Mouse (Mus musculus): Measurements from ENCODE around the gene Lgr5.

Lgr5 gene

DNA sequence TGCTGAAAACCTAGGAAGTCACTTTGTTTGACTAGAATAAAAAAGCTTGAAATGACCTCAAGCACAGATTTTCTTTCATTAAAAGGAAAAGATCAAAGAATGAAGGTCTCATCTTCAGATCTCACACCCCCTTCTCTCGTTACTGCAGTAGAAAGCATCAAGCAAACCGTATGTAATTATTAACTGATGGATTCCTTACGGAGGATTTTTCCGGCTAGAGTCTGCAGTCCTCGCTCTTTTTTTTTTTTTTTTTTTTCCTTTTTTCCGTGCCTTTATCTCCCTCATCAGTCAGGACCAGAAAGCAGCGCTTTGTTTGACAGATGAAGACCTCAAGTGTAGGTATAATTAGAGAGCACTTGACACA is 93.8 kb downstream of the Lgr5 start:
- no peak for DNase-seq

DNA sequence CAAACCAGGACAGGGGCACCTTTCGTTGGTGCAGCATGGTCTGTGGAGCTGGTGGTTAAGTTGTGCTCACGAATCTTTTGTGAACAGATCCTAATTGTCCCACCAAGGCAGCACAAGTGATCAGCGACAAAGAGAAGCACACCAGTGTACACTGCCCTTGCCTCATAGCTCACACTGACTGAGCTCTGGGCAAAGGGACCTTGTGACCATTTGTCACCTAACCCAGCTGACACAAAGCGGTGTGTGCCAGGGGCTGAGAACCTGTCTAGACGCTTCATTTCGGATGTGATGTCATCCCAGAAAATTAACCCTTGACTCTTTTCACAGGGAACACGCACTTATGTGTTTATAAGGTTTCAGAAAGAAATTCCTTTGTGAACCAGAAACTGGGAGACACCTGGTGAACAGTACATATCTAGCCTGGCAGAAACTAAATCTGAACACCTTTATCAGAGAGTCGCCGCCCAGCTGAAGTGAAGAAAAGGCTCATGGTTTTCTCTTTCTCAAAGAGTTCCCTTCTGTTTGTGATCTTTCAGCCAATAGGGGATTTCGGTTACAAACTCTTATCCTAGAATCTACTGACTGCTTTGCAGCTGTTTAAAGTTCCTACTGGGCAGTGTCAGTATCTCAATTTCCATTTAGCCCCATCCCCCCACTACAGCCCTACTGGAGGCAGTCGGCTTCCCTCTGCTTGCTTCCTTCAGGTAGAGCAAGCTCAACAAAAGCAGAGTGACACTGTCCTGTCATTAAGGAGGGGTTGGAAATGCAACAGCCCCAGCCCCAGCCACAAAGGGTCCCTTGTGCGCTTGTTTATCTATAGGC is 94.4 kb downstream of the Lgr5 start:
- no peak for DNase-seq

DNA sequence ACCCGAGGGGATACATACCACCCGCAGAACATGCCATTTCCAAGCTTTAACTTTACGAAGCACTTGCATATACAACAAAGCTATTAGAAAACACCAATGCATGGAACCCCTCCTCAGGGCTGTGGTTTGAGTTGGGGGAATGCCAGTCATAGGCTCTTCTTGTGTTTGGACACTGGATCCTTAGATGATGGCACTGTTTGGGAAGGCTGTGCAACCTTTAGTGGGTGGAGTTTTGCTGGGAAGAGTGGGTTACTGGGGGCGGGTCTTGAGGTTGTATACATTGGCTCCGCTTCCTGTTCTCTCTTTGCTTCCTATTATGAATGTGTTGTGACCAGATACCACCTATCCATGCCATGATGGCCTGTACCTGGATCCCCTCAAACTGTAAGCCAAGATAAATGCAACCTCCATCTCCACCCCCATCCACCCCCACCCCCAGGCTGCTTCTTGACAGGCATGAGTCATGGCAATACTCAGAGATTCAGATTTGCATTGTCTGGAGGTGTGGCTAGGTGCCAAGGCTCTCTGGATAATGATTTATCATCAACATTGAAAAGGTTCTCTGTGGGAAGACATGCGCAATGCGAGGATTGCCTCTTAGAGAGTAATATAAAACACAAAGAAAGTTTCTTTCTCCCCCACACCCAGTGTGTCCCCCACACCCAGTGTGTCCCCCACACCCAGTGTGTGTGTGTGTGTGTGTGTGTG is 95.6 kb downstream of the Lgr5 start:
- no peak for DNase-seq

DNA sequence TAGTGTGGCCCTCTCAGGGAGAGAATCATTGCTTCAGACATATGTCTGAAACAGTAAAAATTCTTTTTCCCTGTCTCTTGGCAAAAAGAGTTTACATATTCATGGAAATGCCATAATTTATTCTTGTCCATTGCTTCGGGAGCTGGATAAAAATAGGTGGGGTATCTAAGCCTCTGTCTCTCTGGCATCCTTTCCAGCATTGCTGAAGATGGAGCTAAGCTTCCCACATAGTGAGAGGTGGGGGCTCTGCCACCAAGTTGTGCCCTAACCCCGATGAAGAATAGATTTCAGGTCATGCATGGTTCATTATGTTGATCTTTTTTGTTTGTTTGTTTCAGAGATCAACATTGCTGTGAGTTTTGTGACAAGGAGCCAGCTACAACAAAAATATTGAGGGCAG is 102.0 kb downstream of the Lgr5 start:
- DNase-seq, result no peak

DNA sequence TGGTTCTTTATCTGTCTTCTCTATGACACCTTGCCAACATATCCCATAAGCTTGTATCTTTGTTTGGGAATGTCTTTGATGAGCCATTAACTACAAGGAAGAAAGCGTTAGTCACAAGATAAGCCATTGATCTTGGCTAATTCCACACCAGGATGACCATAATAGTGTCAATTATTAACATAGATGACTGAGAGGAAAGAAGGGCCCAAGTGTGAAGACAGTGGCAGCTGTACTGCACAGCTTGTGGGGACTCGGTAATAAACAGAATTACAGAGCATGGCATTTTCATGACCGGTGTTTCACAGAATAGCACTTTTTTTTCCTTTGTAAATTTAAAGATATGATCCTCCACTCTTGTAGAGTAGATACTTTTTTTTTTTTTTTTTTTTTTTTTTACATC is 102.9 kb downstream of the Lgr5 start:
- no peak for DNase-seq

DNA sequence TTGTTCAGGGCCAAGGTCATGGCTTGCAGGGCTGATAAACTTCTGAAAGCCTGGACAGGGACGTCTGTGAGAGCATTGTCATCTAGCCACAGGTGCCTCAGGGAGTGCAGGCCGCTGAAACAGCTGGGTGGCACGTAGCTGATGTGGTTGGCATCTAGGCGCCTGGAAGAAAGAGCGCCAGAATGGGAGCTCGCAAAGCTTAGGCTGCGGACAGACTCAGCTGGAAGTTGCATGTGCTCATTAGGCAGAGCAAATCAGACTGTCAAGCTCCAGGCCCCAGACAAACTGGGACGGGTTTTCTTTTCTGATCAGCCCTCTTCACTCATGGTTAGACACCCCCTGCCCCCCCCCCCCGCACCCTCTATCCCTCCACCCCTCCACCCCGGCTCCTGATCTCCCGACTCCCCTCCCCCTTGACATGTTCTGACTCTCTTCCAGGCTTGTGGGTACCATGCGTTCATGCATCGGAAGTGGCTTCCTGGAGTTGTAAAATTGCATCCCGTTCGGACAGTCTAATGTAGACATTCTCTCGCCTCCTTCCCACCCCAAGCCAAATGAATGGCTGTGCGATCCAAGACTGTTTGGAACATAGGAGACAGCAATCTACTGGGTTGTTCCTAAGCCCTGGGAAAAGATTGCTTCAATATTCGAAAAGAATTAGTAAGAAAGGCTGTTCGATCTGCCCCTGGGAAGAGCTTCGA is 109.0 kb downstream of the Lgr5 start:
- DNase-seq, result no peak

DNA sequence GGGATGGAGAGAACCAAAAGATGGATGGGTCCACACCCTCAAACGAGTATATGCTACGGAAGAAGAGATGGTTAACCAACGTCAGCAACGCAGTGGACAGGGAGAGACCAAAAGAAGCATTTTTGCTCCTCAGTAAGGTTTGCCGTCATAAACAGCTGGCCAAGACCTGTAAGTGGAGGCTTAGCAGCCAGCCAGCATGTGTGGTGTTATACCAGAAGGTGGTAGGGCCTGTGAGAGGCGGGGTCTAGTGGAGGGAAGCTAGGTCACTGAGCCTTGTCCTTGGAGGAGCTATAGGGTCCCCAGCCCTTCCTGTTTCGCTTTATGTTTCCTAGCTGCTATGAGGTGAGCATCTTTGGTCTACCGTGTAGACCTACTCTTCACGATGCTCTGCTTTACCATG is 111.1 kb downstream of the Lgr5 start:
- no peak for DNase-seq

DNA sequence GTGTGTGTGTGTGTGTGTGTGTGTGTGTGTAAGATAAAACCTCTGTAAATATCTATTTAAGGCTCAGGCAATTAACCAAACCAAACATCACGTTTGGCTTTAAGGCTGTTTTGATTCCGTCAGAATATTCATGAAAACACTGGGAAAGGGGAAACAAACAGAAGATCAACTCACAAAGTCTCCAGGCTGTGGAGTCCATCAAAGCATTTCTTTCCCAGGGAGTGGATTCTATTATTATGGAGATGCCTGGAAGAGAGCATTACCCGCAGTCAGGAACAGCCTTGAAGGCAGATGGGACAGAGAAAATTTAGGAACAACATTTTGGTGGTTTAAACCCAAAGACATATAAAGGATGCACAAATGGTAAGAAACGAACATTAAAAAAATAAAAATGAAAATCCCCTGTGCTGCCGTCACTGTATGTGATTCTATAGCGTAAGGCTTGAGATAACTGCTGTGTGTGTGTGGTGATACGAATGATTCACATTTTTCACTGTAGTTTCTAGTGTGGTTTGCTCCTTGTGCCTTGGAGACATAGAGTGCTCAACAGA is 112.5 kb downstream of the Lgr5 start:
- DNase-seq, result no peak

DNA sequence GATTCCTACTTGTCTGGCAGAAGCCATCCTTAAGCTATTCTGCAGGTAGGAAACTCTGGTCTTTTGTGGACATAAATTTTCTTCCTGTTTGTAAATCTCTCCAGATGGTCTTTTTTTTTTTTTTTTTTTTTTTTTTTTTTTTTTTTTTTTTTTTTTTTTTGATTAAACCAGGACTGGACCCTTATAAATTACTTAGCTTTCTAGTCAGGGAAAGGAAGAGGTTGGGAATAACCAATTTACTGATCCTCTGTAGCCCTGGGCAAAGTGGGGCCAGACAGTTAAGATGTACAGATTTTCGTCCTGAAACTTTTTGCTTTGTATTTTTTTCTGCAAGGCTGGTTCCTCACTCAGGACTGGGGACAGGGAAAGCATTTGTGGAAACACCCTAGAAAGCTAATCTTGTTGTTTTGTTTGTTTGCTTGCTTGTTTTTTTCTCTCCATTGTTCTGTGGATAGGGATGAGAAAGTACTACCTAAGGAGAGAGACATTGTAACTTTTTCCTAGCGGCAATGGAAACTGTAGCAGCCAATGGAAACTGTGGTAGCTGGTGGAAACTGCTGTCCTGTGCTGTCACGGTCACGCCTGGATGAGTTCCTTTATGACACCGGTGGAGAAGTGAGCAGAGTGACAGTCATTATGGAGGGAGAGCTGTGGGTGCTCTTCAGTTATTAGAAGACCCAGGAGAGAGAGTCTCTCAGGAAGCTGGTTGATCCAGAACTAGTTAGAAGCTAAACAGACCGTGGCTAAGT is 114.2 kb downstream of the Lgr5 start:
- DNase-seq, result no peak

DNA sequence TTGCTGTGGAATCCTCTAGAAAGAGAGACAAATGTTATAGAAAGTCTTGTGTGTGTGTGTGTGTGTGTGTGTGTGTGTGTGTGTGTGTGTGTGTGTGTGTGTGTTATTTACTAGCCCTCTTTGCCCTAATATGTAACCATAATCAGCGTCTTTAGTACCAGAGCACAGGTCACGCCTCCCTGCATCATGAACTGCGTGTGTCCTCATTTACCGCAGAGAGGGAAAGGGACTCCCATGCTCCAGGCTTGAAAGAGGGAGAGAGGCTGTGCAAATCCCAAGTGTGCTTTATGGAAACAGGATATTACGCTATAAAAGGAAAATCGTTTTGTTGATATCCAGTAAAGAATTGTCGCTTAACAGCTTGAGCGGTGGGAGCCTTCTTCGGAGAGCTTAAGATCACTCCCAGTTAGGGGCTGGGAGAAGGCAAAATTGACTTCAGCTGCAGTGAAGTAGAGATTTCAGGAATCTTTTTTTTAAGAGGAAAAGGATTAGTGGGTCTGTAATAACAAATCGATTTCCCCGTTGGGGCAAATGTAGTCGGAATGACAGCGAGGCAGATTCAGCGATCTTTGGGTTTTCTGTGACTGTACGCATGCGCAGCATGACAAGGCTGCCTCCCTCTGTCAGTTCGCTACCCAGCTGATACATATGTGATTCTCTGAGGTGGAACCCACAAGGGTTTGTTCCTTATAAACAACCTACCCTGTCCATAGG is 116.8 kb downstream of the Lgr5 start:
- DNase-seq, result no peak

DNA sequence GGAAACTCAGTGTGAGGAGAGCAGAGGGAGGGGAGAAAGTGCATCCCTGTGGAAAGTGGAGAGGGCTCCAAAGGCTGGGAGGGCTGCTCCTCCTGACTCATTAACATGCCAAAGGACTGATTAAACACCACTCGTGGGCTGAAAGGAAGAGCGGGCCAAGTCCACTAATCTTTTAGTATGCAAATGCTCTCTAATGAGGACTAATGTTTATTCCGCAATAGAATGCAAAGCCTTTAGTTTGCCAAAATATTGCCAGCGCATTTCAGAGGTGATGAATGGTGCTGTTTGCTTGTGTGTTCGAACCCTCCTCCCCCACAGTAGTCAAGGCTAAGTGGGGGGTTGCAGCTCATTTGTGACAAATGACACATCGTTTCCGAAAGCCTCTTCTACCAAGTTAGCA is 118.5 kb downstream of the Lgr5 start:
- no peak for DNase-seq

DNA sequence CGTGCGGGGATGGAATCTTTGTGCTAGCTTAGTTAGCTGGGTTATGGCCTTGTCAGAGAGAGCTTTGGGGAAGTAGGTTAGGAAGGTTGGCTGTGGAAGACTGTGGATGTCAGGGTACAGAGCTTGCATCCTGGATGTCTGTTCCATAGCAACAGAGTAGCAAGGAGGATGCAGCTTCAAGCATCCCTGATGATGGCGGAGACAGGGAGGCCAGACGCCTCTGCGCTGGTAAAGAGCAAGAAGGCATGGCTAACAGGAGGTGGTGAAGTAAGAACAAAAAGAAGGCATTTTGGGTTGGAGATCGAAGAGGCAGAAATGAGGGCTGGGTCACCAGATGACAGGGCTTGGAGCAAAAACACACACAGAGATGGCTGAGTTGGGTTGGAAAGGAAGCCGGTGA is 118.9 kb downstream of the Lgr5 start:
- DNase-seq, result no peak

DNA sequence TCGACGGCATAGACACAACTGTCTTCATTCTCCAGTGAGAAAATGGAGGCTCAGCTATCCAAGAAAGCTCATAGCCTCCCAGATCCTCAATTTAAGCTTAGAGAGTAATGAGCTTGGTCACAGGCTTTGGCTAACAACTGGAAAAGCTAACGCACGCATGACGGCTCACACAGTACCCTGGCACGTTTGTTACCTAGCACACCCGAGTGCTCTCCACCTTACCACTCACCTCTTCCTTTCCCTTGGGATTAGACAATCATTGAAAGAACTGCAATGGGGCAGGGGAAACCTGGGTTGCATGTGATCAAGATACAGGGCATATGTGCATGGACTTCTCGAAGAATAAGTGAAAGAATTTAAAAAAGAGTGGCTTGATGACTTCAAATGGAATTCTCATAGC is 119.6 kb downstream of the Lgr5 start:
- no peak for DNase-seq

DNA sequence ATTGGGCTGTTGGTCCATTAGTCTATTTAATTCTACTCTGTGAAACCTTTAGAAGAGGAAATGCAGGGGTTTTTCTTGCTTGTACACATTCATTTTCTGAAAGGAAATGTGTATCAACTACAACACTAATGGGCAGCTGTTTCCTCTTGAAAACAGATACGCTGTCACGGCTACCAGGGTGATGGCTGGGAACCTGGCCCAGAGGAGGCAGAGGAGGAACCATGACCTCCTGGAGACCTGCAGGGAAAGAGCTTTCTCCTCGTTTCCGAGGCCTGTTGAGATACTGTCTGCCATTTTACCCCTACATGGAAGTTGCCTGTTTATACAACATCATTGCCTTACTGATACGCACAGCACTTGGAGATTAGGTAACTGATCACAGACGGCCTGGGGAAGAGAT is 121.8 kb downstream of the Lgr5 start:
- DNase-seq, result no peak

DNA sequence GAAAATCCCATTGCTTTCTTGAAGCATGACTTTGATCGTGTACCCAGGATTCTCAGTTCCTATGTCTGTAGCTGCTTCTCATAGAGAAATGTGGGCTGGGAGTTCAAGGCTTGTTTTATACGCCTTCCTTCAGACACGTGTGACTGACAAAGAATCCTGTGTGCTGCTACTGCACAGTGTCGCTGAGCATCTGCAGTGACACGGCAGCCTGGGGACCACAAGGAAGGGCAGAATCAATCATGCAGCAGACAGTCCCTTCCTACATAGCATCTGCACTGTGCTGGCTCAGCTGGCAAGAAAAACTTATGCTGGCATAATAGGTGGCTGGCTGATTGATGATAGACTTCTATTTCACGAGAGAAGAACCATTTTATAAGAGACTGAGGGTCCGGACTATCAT is 122.5 kb downstream of the Lgr5 start:
- no peak for DNase-seq

DNA sequence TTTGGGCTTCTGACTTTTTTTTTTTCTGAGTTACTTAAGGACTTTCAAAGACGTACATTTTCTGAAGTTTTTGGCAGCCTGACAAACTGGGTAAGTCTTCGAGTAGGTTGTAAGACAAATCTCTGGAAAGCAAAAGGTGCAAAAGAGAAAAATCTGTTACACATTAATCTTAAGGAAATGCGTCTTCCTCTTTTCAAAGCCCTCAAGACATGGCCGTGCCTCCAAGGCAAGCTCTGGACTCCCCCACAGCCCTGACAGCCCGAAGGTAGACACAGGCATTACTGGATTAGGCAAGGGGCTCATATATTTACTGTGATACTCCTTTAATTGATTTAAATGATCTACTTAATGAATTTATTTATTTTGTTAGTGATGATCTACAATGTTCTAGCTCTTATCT is 124.9 kb downstream of the Lgr5 start:
- DNase-seq, result no peak

DNA sequence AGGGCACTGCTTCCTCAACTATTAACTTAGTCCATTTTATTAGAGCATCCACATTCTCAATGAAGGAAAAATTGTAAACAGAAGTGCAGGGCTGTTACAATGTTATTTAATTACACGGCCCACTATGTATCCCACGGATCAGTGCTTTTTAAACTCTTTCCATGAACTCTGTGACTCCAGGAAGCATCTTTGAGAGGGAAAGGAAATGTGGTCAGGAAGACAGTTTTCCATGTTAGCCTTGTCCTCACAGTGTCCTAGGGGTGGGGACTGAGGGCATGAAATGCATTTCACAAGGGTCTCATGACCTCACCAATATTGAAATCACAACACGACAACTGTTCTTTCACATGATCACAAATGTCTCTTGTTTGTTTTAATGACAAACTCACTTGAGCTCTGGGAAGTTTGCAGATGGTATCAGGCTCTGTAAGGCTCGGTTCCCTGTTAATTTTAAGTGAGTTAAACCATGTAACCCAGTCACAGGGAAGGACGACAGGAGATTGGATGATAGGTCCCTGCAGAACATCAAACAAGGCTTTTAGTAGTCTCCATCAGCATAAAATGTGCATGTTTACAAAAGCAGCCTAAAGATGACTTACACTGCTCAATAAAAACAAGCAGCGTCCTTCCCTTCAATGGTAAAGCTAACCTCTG is 130.1 kb downstream of the Lgr5 start:
- no peak for DNase-seq

DNA sequence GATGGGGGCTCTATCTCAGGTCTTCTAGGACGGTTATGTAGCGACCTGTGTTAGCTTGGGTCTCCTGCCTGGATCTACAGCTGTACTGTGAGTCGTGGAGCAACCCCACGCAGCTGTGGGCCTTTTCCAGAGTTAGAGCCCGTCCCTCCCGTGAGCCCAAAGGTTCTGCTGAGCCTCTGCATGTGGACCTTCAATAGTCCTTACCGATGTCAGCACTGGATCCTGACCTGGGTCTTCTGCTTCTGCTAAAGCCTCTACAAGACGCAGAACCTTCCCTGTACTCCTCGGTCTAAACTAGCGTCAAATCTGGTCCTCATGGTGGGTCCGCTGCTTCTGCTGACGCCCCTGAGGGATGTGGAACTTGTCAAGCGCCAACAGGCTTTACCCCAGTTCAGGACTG is 139.0 kb downstream of the Lgr5 start:
- no peak for DNase-seq

DNA sequence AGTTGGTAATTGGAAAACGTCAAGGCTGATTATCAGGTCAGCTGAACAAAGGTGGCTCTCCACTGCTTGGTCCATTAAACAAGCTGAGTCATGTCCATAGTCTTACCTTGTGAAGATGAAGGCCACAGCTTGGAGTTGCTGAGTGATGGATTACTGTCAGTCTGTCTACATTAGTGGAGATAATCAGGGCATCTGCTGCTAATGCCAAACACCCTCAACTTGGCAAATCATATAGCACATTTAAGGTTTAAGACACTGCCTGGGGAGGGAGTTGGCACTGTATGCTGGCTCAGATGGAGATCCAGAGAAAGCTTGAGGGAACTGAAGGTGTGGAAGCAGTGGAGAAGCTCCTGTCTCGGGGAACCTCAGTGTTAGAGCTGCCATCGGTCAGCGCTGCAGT is 150.3 kb downstream of the Lgr5 start:
- DNase-seq, result no peak

DNA sequence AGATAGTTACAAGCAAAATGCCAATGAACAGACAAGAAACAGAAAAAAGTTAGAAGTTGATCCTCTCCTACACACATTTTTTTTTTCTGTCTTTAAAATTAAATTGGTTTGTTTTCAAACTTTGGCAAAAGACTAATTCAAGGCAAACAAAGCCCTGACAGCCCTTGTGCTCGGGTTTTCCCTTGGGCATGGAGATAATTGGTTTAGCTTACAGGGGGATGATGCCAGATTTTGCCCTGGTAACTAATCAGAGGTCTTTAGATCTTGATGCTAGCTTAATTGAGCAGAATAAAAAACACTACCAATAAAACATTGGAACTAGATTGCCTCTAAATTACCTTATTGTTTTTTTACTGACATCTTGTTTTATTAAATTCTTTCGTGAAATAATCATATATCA is 162.2 kb downstream of the Lgr5 start:
- DNase-seq, result no peak

DNA sequence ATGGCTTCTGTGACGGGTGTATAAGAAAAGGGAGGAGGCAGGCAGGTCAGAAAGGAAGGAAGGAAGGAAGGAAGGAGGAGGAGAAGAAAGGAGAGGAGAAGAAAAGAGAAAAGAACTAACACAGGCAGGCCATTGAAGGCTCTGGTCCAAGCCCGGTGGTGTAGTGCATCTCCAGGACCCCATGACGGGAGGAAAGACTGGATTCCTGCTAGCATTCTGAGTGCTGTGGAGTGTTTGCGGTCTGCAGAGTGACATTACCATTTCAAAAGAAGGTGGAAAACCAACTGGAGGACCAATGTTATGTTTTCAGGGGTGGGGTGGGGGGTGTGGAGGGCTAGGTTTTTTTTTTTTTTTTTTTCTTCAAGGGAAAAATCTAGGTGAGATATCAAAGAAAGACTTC is 165.6 kb downstream of the Lgr5 start:
- no peak for DNase-seq

DNA sequence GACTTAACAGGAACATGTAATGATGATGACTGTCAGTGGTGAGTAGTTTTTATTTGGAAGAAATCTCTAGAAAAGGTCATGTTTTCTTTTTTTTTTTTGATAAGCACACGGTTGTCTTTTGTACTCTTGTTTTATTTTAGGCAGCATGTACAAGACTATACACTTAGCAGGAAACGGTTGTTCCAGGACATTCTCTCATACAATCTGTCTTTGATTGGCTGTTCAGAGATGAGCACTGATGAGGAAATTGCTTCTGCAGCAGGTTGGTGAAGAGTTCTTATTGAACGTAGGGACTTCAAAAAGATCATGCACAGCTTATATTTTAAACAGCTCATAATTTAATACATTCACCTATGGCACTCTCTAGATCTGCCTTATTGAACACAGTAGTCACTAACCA is 173.5 kb downstream of the Lgr5 start:
- DNase-seq, result no peak

Measured in layer of hippocampus, adult 9-11 months (tissue).